Mouse (Mus musculus): ENCODE data around the gene Midn. TPM values are rescaled to one million over a fixed set of nuclear protein-coding genes. Genes with fewer than 3 reads are reported as not detected.

Gene Midn
- total RNA-seq, 2 experiments from 2014 or later: 34.3 to 39.8 TPM

DNA sequence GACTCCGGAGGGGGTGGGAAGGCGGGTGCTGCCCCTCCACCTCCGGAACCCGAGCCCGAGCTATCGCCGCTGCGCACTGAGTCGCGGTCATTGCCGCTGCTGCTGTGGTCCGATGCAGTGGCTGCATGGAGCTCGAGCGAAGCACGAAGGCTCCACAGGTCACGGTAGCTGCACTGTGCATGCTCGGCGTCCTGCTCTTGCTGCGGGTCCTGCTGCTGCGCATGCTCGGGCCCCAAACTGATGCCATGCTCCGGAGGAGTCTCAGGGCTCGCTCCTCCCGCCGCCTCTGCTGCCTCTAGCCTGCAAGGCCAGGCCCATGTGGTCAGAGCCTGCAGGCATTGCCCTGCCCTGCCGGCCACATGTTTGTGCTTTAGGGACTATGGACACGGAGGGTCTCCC is 16.1 kb upstream of the Midn start:
- peak; percentile 17 for DNase-seq
- TF ChIP-seq CTCF (IDR thresholded peaks at IDR 0.05): no peak
- intact Hi-C loops (cut with DNase I): loop anchor here (5.0 kb wide), 1 partner anchor 100 kb away; no protein-coding TSS in a partner anchor

GRCm38 (mm10) chr10:80133226-80133849 is 14.7 kb upstream of the Midn start:
- TF ChIP-seq CTCF (IDR thresholded peaks at IDR 0.05): peak; percentile 48; the same call in 1 of the 2 replicates
- DNase-seq: peak; percentile 78
- intact Hi-C loops (cut with DNase I): loop anchor here (5.0 kb wide), 1 partner anchor 101 kb away; no protein-coding TSS in a partner anchor
- Histone ChIP-seq H3K27ac (peak overlapping the region; percentile 69), H3K4me3 (no peak overlapping the region)

More for the DNA sequence above, 16.1 kb upstream of the Midn start:
- no peak overlapping the region for H3K4me3 ChIP-seq
- H3K27ac ChIP-seq: no peak overlapping the region

DNA sequence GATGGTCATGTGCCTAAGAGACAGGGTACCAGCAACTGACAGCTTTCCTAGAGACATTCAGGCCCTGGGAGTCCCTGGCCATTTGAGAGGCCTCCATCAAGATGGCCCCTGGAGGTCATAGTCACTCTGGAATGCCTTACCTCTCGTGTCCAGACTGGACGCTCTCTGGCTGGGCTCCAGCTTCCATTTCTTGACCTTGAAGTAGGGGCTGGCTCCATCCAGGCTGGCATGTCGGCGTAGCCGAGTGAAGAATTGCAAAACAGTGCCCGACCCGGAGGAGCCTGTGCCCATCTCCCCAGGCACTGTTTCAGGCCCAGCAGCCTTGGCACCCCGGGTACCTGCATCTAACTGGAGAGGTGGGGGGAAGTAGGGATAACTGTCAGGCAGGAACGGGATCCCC is 13.7 kb upstream of the Midn start:
- Histone ChIP-seq H3K27ac (no peak overlapping the region), H3K4me3 (no peak overlapping the region)
- intact Hi-C loops (cut with DNase I): loop anchor here (5.0 kb wide), 1 partner anchor 102 kb away; no protein-coding TSS in a partner anchor
- no peak for TF ChIP-seq CTCF (IDR thresholded peaks at IDR 0.05)
- no peak for DNase-seq

GRCm38 (mm10) chr10:80135161-80135560 is 12.9 kb upstream of the Midn start:
- no peak for TF ChIP-seq CTCF (IDR thresholded peaks at IDR 0.05)
- H3K4me3 ChIP-seq: no peak overlapping the region
- no peak overlapping the region for H3K27ac ChIP-seq
- DNase-seq: no peak
- intact Hi-C loops (cut with DNase I): no loop called here

GRCm38 (mm10) chr10:80135641-80136040 is 12.4 kb upstream of the Midn start:
- intact Hi-C loops (cut with DNase I): no loop called here
- DNase-seq: no peak
- Histone ChIP-seq H3K4me3 (no peak overlapping the region), H3K27ac (no peak overlapping the region)
- no peak for TF ChIP-seq CTCF (IDR thresholded peaks at IDR 0.05)

GRCm38 (mm10) chr10:80136179-80136951 is 11.7 kb upstream of the Midn start:
- intact Hi-C loops (cut with DNase I): no loop called here
- Histone ChIP-seq H3K27ac (no peak overlapping the region), H3K4me3 (no peak overlapping the region)
- no peak for TF ChIP-seq CTCF (IDR thresholded peaks at IDR 0.05)
- DNase-seq: no peak

DNA sequence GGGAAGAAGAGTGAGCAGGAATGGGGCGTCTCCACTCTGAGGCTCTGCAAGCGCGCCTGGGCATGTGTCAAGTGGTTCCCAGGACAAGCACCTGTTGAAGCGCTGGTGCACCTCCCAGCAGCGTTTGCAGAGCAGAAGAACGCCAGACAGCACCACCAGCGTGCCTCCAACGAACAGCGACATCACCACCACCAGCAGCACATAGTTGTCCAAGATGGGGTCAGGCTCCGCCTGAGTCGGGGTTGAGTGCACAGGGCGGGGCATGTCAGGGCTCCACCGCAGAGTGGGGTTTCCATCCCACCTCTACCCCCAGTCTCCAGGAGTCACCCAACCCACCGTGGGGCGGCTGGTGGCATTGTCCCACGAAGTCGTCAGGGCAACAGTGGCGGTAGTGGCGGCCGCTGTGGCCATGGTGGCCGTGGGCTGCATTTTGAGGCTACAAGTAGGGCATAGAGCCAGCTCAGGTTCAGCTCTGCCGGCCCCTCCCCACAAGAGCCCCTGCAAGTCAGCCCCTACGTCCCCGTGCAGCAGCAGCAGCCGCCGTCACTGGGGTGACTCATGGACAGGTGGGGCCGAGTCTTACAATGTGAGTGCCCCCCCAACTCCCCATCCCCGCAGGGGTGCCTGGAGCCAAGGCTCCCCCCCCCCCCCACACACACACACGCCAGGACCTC is 11.0 kb upstream of the Midn start:
- H3K4me3 ChIP-seq: peak overlapping the region; percentile 26
- no peak for TF ChIP-seq CTCF (IDR thresholded peaks at IDR 0.05)
- H3K27ac ChIP-seq: no peak overlapping the region
- intact Hi-C loops (cut with DNase I): no loop called here
- DNase-seq: no peak

DNA sequence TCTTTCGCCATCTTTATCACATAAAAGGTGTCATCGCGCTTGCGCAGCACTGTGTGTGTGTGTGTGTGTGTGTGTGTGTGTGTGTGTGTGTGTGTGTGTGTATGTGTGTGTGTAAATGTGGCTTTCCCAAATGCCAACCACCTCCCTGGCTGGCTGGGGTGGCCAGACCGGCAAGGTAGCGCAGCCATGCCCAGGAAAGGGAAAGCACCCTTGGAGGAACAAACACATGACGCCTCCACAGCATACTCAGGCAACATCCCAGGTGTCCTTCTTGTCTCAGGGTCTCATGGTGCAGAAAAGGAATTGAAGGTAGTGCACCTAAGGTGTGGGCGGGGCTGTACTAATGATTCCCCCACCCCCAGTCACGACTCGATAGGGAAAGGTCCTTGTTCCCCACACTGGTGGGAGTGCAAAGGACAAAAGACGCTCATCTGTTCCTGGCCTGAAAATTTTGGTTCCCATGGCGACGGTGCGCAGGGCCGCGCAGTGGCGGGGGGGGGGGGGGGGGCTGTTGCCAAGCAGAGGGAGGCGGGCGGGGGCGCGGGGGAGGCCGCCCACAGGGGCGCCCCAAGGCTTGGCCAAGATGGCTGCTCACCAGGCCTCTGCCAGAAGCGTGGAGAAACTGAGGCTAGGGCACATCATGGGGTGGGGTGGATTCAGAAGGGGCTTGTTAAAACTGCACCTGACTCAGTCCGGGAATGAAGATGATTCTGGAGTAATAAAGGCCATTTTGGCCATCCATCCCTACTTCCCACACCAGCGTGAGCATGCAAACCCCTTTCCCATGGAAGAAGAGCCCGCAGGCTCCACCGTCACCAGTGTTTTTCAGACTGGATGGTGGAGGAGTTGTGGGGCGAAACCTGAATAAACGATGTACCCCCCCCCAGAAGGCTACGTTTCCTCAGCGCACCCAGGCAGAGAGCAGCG is 10.2 kb upstream of the Midn start:
- intact Hi-C loops (cut with DNase I): loop anchor here (2.0 kb wide), 1 partner anchor 19 kb away; no protein-coding TSS in a partner anchor
- no peak for TF ChIP-seq CTCF (IDR thresholded peaks at IDR 0.05)
- Histone ChIP-seq H3K4me3 (peak overlapping the region; percentile 75), H3K27ac (no peak overlapping the region)
- DNase-seq: no peak

- intact Hi-C loops (cut with DNase I): loop anchor here (2.0 kb wide), 1 partner anchor 20 kb away; no protein-coding TSS in a partner anchor
- H3K4me3 ChIP-seq: peak within 1 kb of the TSS; percentile 75
- peak within 1 kb of the TSS; percentile 68 for H3K27ac ChIP-seq
- DNase-seq: peak; percentile 79
- no peak for TF ChIP-seq CTCF (IDR thresholded peaks at IDR 0.05)
Measured at GRCm38 (mm10) chr10:80138553-80139438, 9.3 kb upstream of the Midn start, which contains the start of gene Atp5d. TSS of gene Atp5d (plus strand) at chr10:80138632.

- H3K27ac ChIP-seq: peak overlapping the region; percentile 68
- no peak for TF ChIP-seq CTCF (IDR thresholded peaks at IDR 0.05)
- intact Hi-C loops (cut with DNase I): loop anchor here (2.0 kb wide), 1 partner anchor 21 kb away; no protein-coding TSS in a partner anchor
- no peak for DNase-seq
- H3K4me3 ChIP-seq: peak overlapping the region; percentile 75
Measured at GRCm38 (mm10) chr10:80139439-80139775, 8.7 kb upstream of the Midn start.

Measured in gastrocnemius, adult 2 months (tissue).